Mouse (Mus musculus): ENCODE results near the gene Vil1. TPM values are rescaled to one million over a fixed set of nuclear protein-coding genes. Genes with fewer than 3 reads are reported as not detected.

Gene Vil1
- total RNA-seq, 2 experiments from 2014 or later = not detected

GRCm38 (mm10) chr1:74404206-74404605 lies 5.0 kb upstream of the Vil1 start:
- ATAC-seq (replicated peaks; ENCODE audit: poor library complexity, severe bottlenecking) = no peak

GRCm38 (mm10) chr1:74411753-74412325 lies 2.7 kb downstream of the Vil1 start:
- ATAC-seq (replicated peaks; ENCODE audit: poor library complexity, severe bottlenecking) = no peak

GRCm38 (mm10) chr1:74412711-74413110 lies 3.5 kb downstream of the Vil1 start:
- ATAC-seq (replicated peaks; ENCODE audit: poor library complexity, severe bottlenecking) = no peak

- ATAC-seq (replicated peaks; ENCODE audit: poor library complexity, severe bottlenecking) = peak; percentile 89
These were observed 6.0 kb downstream of the Vil1 start for GRCm38 (mm10) chr1:74415143-74415542.

- no peak for ATAC-seq (replicated peaks; ENCODE audit: poor library complexity, severe bottlenecking)
These were observed 9.7 kb downstream of the Vil1 start for GRCm38 (mm10) chr1:74418747-74419439.

GRCm38 (mm10) chr1:74419440-74419794 lies 10.2 kb downstream of the Vil1 start:
- ATAC-seq (replicated peaks; ENCODE audit: poor library complexity, severe bottlenecking) = no peak

GRCm38 (mm10) chr1:74423147-74423546 lies 14.0 kb downstream of the Vil1 start:
- ATAC-seq (replicated peaks; ENCODE audit: poor library complexity, severe bottlenecking) = no peak

- ATAC-seq (replicated peaks; ENCODE audit: poor library complexity, severe bottlenecking) = peak; percentile 76
These were observed 16.7 kb downstream of the Vil1 start for GRCm38 (mm10) chr1:74425845-74426244.

- no peak for ATAC-seq (replicated peaks; ENCODE audit: poor library complexity, severe bottlenecking)
These were observed 24.0 kb downstream of the Vil1 start for GRCm38 (mm10) chr1:74433220-74433619.

- ATAC-seq (replicated peaks; ENCODE audit: poor library complexity, severe bottlenecking) = peak; percentile 59
These were observed 25.4 kb downstream of the Vil1 start for GRCm38 (mm10) chr1:74434596-74434995.

GRCm38 (mm10) chr1:74435563-74435962 lies 26.4 kb downstream of the Vil1 start:
- ATAC-seq (replicated peaks; ENCODE audit: poor library complexity, severe bottlenecking) = peak; percentile 83

GRCm38 (mm10) chr1:74437702-74438427 lies 28.7 kb downstream of the Vil1 start:
- ATAC-seq (replicated peaks; ENCODE audit: poor library complexity, severe bottlenecking) = no peak; the same call in 1 of the 2 replicates

GRCm38 (mm10) chr1:74439166-74439876 lies 30.1 kb downstream of the Vil1 start:
- ATAC-seq (replicated peaks; ENCODE audit: poor library complexity, severe bottlenecking) = no peak

GRCm38 (mm10) chr1:74444538-74444937 lies 35.4 kb downstream of the Vil1 start:
- ATAC-seq (replicated peaks; ENCODE audit: poor library complexity, severe bottlenecking) = no peak

GRCm38 (mm10) chr1:74452611-74453045 lies 43.5 kb downstream of the Vil1 start:
- peak; percentile 79 for ATAC-seq (replicated peaks; ENCODE audit: poor library complexity, severe bottlenecking)

- no peak for ATAC-seq (replicated peaks; ENCODE audit: poor library complexity, severe bottlenecking)
These were observed 51.1 kb downstream of the Vil1 start for GRCm38 (mm10) chr1:74460273-74460672.

Other genes starting within 250 kb of the Vil1 start
- not detected in 2 replicates for gene Cxcr1, start 214.7 kb upstream of the Vil1 start, total RNA-seq (2014; fragmentation: Nextera tagmentation)
- not detected in 2 replicates for gene Cxcr1, start 214.7 kb upstream of the Vil1 start, total RNA-seq (2017)
- 573 and 588 TPM in 2 replicates for gene Arpc2, start 173.3 kb upstream of the Vil1 start, total RNA-seq (2014; fragmentation: Nextera tagmentation)
- gene Arpc2, start 173.3 kb upstream of the Vil1 start, total RNA-seq (2017) = 434 and 584 TPM in 2 replicates
- gene Gpbar1, start 130.8 kb upstream of the Vil1 start, total RNA-seq (2014; fragmentation: Nextera tagmentation) = not detected in 2 replicates
- gene Gpbar1, start 130.8 kb upstream of the Vil1 start, total RNA-seq (2017) = not detected in 2 replicates
- 100 and 106 TPM in 2 replicates for gene Aamp, start 124.6 kb upstream of the Vil1 start, total RNA-seq (2014; fragmentation: Nextera tagmentation)
- 98.8 and 140 TPM in 2 replicates for gene Aamp, start 124.6 kb upstream of the Vil1 start, total RNA-seq (2017)
- 28.7 and 49.8 TPM in 2 replicates for gene Pnkd, start 124.4 kb upstream of the Vil1 start, total RNA-seq (2014; fragmentation: Nextera tagmentation)
- gene Pnkd, start 124.4 kb upstream of the Vil1 start, total RNA-seq (2017) = 9.0 and 14.1 TPM in 2 replicates
- gene Tmbim1, start 103.8 kb upstream of the Vil1 start, total RNA-seq (2014; fragmentation: Nextera tagmentation) = 21.9 and 24.6 TPM in 2 replicates
- 13.8 and 15.0 TPM in 2 replicates for gene Tmbim1, start 103.8 kb upstream of the Vil1 start, total RNA-seq (2017)
- 1.9 TPM in 1 of 2 replicates, not detected in the other for gene Catip, start 47.3 kb upstream of the Vil1 start, total RNA-seq (2014; fragmentation: Nextera tagmentation)
- gene Catip, start 47.3 kb upstream of the Vil1 start, total RNA-seq (2017) = not detected in 2 replicates
- 0.38 and 0.49 TPM in 2 replicates for gene Slc11a1, start 34.2 kb upstream of the Vil1 start, total RNA-seq (2014; fragmentation: Nextera tagmentation)
- 0.26 and 0.69 TPM in 2 replicates for gene Slc11a1, start 34.2 kb upstream of the Vil1 start, total RNA-seq (2017)
- gene Ctdsp1, start 17.9 kb upstream of the Vil1 start, total RNA-seq (2014; fragmentation: Nextera tagmentation) = 81.8 and 98.1 TPM in 2 replicates
- gene Ctdsp1, start 17.9 kb upstream of the Vil1 start, total RNA-seq (2017) = 27.7 and 33.9 TPM in 2 replicates
- 58.2 and 66.7 TPM in 2 replicates for gene Cnot9, start 96.7 kb downstream of the Vil1 start, total RNA-seq (2014; fragmentation: Nextera tagmentation)
- 62.5 and 76.6 TPM in 2 replicates for gene Cnot9, start 96.7 kb downstream of the Vil1 start, total RNA-seq (2017)
- gene Plcd4, start 133.5 kb downstream of the Vil1 start, total RNA-seq (2014; fragmentation: Nextera tagmentation) = not detected in 2 replicates
- 0.05 TPM in 1 of 2 replicates, not detected in the other for gene Plcd4, start 133.5 kb downstream of the Vil1 start, total RNA-seq (2017)
- 26.4 and 54.1 TPM in 2 replicates for gene Usp37, start 134.9 kb downstream of the Vil1 start, total RNA-seq (2014; fragmentation: Nextera tagmentation)
- 37.1 and 37.4 TPM in 2 replicates for gene Usp37, start 134.9 kb downstream of the Vil1 start, total RNA-seq (2017)
- gene Zfp142, start 178.9 kb downstream of the Vil1 start, total RNA-seq (2014; fragmentation: Nextera tagmentation) = 16.3 and 17.1 TPM in 2 replicates
- 9.5 and 10.0 TPM in 2 replicates for gene Zfp142, start 178.9 kb downstream of the Vil1 start, total RNA-seq (2017)
- gene Bcs1l, start 178.9 kb downstream of the Vil1 start, total RNA-seq (2014; fragmentation: Nextera tagmentation) = 29.0 and 30.3 TPM in 2 replicates
- gene Bcs1l, start 178.9 kb downstream of the Vil1 start, total RNA-seq (2017) = 20.0 and 28.8 TPM in 2 replicates
- 20.8 and 34.3 TPM in 2 replicates for gene Rnf25, start 192.0 kb downstream of the Vil1 start, total RNA-seq (2014; fragmentation: Nextera tagmentation)
- 17.5 and 28.2 TPM in 2 replicates for gene Rnf25, start 192.0 kb downstream of the Vil1 start, total RNA-seq (2017)
- 0.26 TPM in 1 of 2 replicates, not detected in the other for gene Stk36, start 192.1 kb downstream of the Vil1 start, total RNA-seq (2014; fragmentation: Nextera tagmentation)
- gene Stk36, start 192.1 kb downstream of the Vil1 start, total RNA-seq (2017) = not detected in 2 replicates